Mouse (Mus musculus) hindbrain, postnatal 0 days (tissue): ENCODE measurements around the gene Umad1. TPM values are rescaled to one million over a fixed set of nuclear protein-coding genes. Genes with fewer than 3 reads are reported as not detected.

Source experiments
- ATAC-seq: fragments of 200-750 bp; cut with Nextera tagmentation; 2 replicates; pipeline ENCODE4 v1.8.0; 2017; ENCODE audit warnings: mild to moderate bottlenecking, moderate TSS enrichment, moderate library complexity
- DNase-seq: peaks from one replicate; pipeline ENCODE4 v3.0.0-alpha.2; 2015; ENCODE audit warnings: low spot score
- H3K27ac ChIP-seq: fragments of 300-500 bp; sonication (generic); 2 replicates; pipeline ENCODE4 v1.5.1; 2014; ENCODE audit warnings: mild to moderate bottlenecking
- H3K27me3 ChIP-seq: fragments of 300-500 bp; sonication (generic); 2 replicates; pipeline ENCODE4 v1.6.1; 2014; ENCODE audit warnings: low read length, mixed read lengths; ENCODE audit not compliant: insufficient read depth
- H3K36me3 ChIP-seq: fragments of 300-500 bp; sonication (generic); 2 replicates; pipeline ENCODE4 v1.6.1; 2014; ENCODE audit warnings: low read length, mixed read lengths; ENCODE audit not compliant: insufficient read depth
- H3K4me1 ChIP-seq: fragments of 300-500 bp; sonication (generic); 2 replicates; pipeline ENCODE4 v1.6.1; 2014; ENCODE audit warnings: antibody characterized with exemption, low read length, mixed read lengths; ENCODE audit not compliant: insufficient read depth
- H3K4me2 ChIP-seq: fragments of 300-500 bp; sonication (generic); 2 replicates; pipeline ENCODE4 v1.6.1; 2014; ENCODE audit warnings: low read depth, mild to moderate bottlenecking, low read length, moderate library complexity, mixed read lengths
- H3K4me3 ChIP-seq: fragments of 300-500 bp; sonication (generic); 2 replicates; pipeline ENCODE4 v1.5.1; 2014; ENCODE audit warnings: low read length
- H3K9ac ChIP-seq: fragments of 300-500 bp; sonication (generic); replicated peaks from 2 replicates; pipeline ENCODE4 v1.6.1; 2014; ENCODE audit warnings: mild to moderate bottlenecking, low read length, moderate library complexity, mixed read lengths
- H3K9me3 ChIP-seq: fragments of 300-500 bp; sonication (generic); 2 replicates; pipeline ENCODE4 v1.6.1; 2016; ENCODE audit warnings: low read length, mixed read lengths
- CTCF ChIP-seq: IDR thresholded peaks from 2 replicates; pipeline ENCODE4 v1.5.1; 2016; ENCODE audit warnings: antibody characterized with exemption, control low read depth, low read depth
- WGBS: fragments of 180-500 bp; shearing (Covaris S2); extraction: QIAGEN DNeasy Blood & Tissue Kit; methylation state at CpG from one replicate; pipeline ENCODE4 v1.1.7; 2014; 5-methylcytosine and 5-hydroxymethylcytosine counted together
- polyA plus RNA-seq: library from polyadenylated mRNA; unstranded; fragments of >200 nt; fragmentation: Nextera tagmentation; extraction: Ambion mirVana; gene quantifications from 2 replicates; pipeline ENCODE4 v1.2.1, GENCODE M21; 2015
- total RNA-seq: library from RNA; depleted of rRNA; stranded (reverse); fragments of >200 nt; gene quantifications from 2 replicates; pipeline ENCODE4 v1.2.3, GENCODE M21; 2014

The Umad1 gene
- total and polyA plus RNA-seq, 2 experiments from 2014 or later, result 24.2 to 57.8 TPM

- Histone ChIP-seq H3K27me3 (no peaks in the 10 kb centered on the region), H3K4me1 (no peaks in the 10 kb centered on the region), H3K4me3 (no peak overlapping the region), H3K27ac (no peak overlapping the region), H3K36me3 (0 out of 2 replicates have a peak, but pooled peaks cover 4% of the 10 kb centered on the region), H3K9ac (no peak overlapping the region), H3K9me3 (no peaks in the 10 kb centered on the region), H3K4me2 (no peak overlapping the region)
- DNase-seq (no peak), ATAC-seq (no peak)
- TF ChIP-seq CTCF, result no peak
- WGBS, result 79% methylated on average over 3 of the region's 3 CpGs
Observed at GRCm38 (mm10) chr6:8271047-8271446, 12.0 kb downstream of the Umad1 start.

DNA sequence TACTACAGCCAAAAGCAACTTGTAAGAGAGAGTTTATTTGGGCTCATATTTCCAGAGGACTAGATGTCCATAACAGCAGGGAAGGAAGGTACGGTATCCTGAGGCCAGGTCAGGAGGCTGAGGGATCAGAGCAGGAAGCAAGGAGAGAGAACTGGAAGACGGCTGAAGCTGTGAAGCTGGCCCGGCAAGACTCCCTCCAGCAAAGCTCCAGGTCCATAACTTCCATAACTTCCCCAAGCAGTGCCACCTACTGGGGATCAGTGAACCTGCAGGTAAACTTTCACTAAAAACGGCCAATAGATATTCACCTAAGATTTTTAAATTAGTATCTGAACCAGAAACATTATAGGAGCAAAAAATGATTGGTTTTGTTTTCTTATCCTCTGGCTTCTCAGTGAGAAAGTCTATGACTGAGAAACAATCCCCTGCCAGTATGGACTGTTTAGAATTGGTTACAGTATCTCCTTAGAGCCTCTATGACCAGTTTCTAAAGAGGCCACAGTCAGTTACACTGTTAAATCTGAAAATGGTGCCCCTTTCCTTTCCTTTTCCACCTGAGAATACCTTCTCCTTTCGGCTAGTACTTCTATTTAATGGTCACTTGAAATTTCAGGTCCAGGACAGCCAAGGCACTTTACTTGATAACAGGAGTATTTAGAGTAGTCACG is 15.4 kb downstream of the Umad1 start:
- H3K27me3 ChIP-seq, result no peaks in the 10 kb centered on the region
- H3K36me3 ChIP-seq, result 0 out of 2 replicates have a peak, but pooled peaks cover 4% of the 10 kb centered on the region
- no peak overlapping the region for H3K9ac ChIP-seq
- DNase-seq (peak; percentile 61), ATAC-seq (peak; percentile 65; the same call in 1 of the 2 replicates)
- H3K4me2 ChIP-seq, result no peak overlapping the region
- H3K4me3 ChIP-seq, result no peak overlapping the region
- 36% methylated on average over 6 of the region's 6 CpGs for WGBS
- no peaks in the 10 kb centered on the region for H3K4me1 ChIP-seq
- no peak overlapping the region for H3K27ac ChIP-seq
- no peaks in the 10 kb centered on the region for H3K9me3 ChIP-seq
- peak; percentile 76 for TF ChIP-seq CTCF

DNA sequence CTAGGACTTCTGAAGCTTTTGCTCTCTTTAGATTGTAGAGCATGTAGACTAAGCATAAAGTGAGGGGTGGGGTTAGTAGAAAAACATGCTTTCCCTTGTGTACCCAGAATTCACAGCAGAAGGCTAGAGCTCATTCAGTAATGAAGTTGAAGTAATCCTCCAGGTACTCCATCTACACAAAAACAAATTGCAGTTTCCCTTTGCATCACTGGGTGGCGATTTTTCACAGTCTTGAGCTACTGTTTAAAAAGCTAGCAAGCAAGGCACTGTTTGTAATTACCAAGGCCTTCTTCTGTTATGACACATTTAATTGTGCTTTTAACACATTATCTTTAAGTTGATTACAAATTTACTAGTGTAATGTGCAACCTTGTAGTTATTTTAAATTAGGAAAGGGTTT is 16.0 kb downstream of the Umad1 start:
- Histone ChIP-seq H3K27me3 (no peaks in the 10 kb centered on the region), H3K4me3 (no peak overlapping the region), H3K9me3 (no peaks in the 10 kb centered on the region), H3K4me1 (no peaks in the 10 kb centered on the region), H3K9ac (no peak overlapping the region), H3K36me3 (0 out of 2 replicates have a peak, but pooled peaks cover 4% of the 10 kb centered on the region), H3K27ac (no peak overlapping the region), H3K4me2 (no peak overlapping the region)
- 3% methylated on average over 1 of the region's 1 CpGs for WGBS
- peak; percentile 75 for TF ChIP-seq CTCF
- peak; percentile 86 for DNase-seq
- ATAC-seq, result peak; percentile 80; the same call in 1 of the 2 replicates

GRCm38 (mm10) chr6:8276431-8276830 is 17.3 kb downstream of the Umad1 start:
- Histone ChIP-seq H3K36me3 (0 out of 2 replicates have a peak, but pooled peaks cover 4% of the 10 kb centered on the region), H3K4me3 (no peak overlapping the region), H3K4me2 (no peak overlapping the region), H3K27ac (no peak overlapping the region), H3K9me3 (no peaks in the 10 kb centered on the region), H3K9ac (no peak overlapping the region), H3K4me1 (no peaks in the 10 kb centered on the region), H3K27me3 (no peaks in the 10 kb centered on the region)
- no peak for ATAC-seq
- DNase-seq, result no peak
- WGBS, result 88% methylated on average over 4 of the region's 4 CpGs
- no peak for TF ChIP-seq CTCF

GRCm38 (mm10) chr6:8278426-8279002 is 19.4 kb downstream of the Umad1 start:
- ATAC-seq (no peak), DNase-seq (no peak)
- H3K9me3 ChIP-seq, result no peaks in the 10 kb centered on the region
- H3K4me3 ChIP-seq, result no peak overlapping the region
- WGBS, result 79% methylated on average over 5 of the region's 5 CpGs
- no peak overlapping the region for H3K4me2 ChIP-seq
- H3K36me3 ChIP-seq, result no peaks in the 10 kb centered on the region
- TF ChIP-seq CTCF, result peak; percentile 53
- no peaks in the 10 kb centered on the region for H3K27me3 ChIP-seq
- H3K4me1 ChIP-seq, result no peaks in the 10 kb centered on the region
- H3K9ac ChIP-seq, result no peak overlapping the region
- H3K27ac ChIP-seq, result no peak overlapping the region

DNA sequence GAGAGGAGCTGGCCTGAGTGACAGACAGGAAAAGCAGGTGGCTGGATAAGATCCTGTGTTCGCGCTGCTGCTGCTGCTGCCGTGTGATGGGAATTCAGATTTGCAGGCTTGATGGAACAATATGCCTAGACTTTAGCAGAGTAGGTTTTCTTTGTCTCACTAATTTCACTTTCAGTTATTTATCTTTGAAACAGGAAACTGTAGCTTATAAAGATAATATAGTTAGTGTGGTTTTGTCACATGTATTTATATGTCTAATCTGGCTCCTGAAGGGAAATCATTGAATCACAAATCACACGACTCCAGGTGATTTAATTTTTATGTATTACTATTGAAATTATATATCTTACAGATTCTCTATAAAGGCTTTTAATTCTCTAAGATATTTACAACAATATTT is 24.2 kb downstream of the Umad1 start:
- no peaks in the 10 kb centered on the region for H3K4me1 ChIP-seq
- H3K4me2 ChIP-seq, result no peak overlapping the region
- no peaks in the 10 kb centered on the region for H3K27me3 ChIP-seq
- no peak overlapping the region for H3K9ac ChIP-seq
- TF ChIP-seq CTCF, result no peak
- DNase-seq (no peak), ATAC-seq (no peak)
- H3K4me3 ChIP-seq, result no peak overlapping the region
- 69% methylated on average over 4 of the region's 4 CpGs for WGBS
- no peak overlapping the region for H3K27ac ChIP-seq
- H3K9me3 ChIP-seq, result no peaks in the 10 kb centered on the region
- H3K36me3 ChIP-seq, result no peaks in the 10 kb centered on the region

DNA sequence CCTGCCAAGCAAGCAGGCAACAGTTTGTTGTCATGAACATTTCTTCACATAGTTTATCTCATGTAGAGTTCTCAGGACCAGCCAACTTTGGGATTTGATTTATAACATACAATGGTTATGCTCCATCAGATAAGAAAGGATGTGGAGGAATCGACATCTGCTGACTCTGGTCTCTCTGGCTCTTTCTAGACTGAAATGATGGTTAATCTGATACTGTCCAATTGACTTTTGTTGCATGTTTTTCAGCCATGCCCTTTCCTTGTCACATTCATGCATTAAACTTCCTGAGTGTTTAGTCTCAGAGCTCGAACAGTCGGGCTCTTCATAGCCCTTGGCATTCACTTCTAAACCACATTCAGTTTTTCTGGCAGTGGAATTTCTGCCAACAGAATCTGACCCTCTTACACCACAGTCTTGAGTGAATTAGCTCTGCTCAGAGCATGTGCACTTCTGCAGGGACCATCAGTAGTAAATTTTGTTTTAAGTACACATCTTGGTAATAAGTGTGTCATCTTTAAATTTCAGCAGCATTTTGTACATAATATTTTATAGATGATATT is 26.4 kb downstream of the Umad1 start:
- Histone ChIP-seq H3K36me3 (no peaks in the 10 kb centered on the region), H3K4me2 (no peak overlapping the region), H3K9ac (no peak overlapping the region), H3K27ac (no peak overlapping the region), H3K4me3 (no peak overlapping the region), H3K27me3 (no peaks in the 10 kb centered on the region), H3K4me1 (no peaks in the 10 kb centered on the region), H3K9me3 (no peaks in the 10 kb centered on the region)
- ATAC-seq (no peak), DNase-seq (peak; percentile 37)
- WGBS, result 58% methylated on average over 3 of the region's 3 CpGs
- no peak for TF ChIP-seq CTCF
